Mouse (Mus musculus) adrenal gland, postnatal 36 days (tissue): ENCODE measurements at regions not wholly inside any gene's neighbourhood (a gene's known extent, or its start where the extent isn't known, plus 50 kb on each side); places are given as distances from the start of the nearest gene placed in this dataset.

Experiments
- DNase-seq, 2 experiments: peaks; one replicate each; pipeline ENCODE4 v3.0.0; 2021; ENCODE audit warnings: mixed read lengths in 1 of 2

- peak in 1 of 2 experiments; percentile 50 for DNase-seq
Observed at GRCm38 (mm10) chr9:61295001-61295400, 77.2 kb upstream of the Tle3 start.

GRCm38 (mm10) chr9:61296311-61296947 lies 75.7 kb upstream of the Tle3 start:
- no peak for DNase-seq

GRCm38 (mm10) chr9:61297385-61297784 lies 74.8 kb upstream of the Tle3 start:
- no peak for DNase-seq

- DNase-seq: no peak
Observed at GRCm38 (mm10) chr9:61299873-61300560, 72.1 kb upstream of the Tle3 start.

GRCm38 (mm10) chr9:61301070-61301469 lies 71.1 kb upstream of the Tle3 start:
- no peak for DNase-seq

GRCm38 (mm10) chr9:61302724-61303123 lies 69.4 kb upstream of the Tle3 start:
- no peak for DNase-seq

- DNase-seq: no peak
Observed at GRCm38 (mm10) chr9:61306306-61306705, 65.9 kb upstream of the Tle3 start.

- DNase-seq: no peak
Observed at GRCm38 (mm10) chr9:61309096-61309495, 63.1 kb upstream of the Tle3 start.

- peak; percentile 51 to 62 for DNase-seq
Observed at GRCm38 (mm10) chr9:61309768-61310493, 62.2 kb upstream of the Tle3 start.

- no peak for DNase-seq
Observed at GRCm38 (mm10) chr9:61310574-61310973, 61.6 kb upstream of the Tle3 start.

- no peak for DNase-seq
Observed at GRCm38 (mm10) chr9:61311604-61312003, 60.6 kb upstream of the Tle3 start.

- no peak for DNase-seq
Observed at GRCm38 (mm10) chr9:61314630-61315179, 57.5 kb upstream of the Tle3 start.

GRCm38 (mm10) chr9:61315371-61316298 lies 56.5 kb upstream of the Tle3 start:
- DNase-seq: peak; percentile 70 to 79

GRCm38 (mm10) chr9:61316442-61316841 lies 55.7 kb upstream of the Tle3 start:
- DNase-seq: no peak

GRCm38 (mm10) chr9:61319721-61320120 lies 52.4 kb upstream of the Tle3 start:
- peak; percentile 86 for DNase-seq

- DNase-seq: no peak
Observed at GRCm38 (mm10) chr9:61321314-61321713, 50.9 kb upstream of the Tle3 start.

GRCm38 (mm10) chr9:61321825-61322224 lies 50.3 kb upstream of the Tle3 start:
- peak in 1 of 2 experiments; percentile 24 for DNase-seq

- peak; percentile 32 to 49 for DNase-seq
Observed at GRCm38 (mm10) chr9:61322333-61322732, 49.8 kb upstream of the Tle3 start.
